Mouse (Mus musculus): ENCODE measurements around the gene Lhfpl2. TPM values are rescaled to one million over a fixed set of nuclear protein-coding genes. Genes with fewer than 3 reads are reported as not detected.

Lhfpl2 gene
- polyA plus RNA-seq (2012; ENCODE audit: low replicate concordance), result 5.8 and 6.8 TPM in 2 replicates

DNA sequence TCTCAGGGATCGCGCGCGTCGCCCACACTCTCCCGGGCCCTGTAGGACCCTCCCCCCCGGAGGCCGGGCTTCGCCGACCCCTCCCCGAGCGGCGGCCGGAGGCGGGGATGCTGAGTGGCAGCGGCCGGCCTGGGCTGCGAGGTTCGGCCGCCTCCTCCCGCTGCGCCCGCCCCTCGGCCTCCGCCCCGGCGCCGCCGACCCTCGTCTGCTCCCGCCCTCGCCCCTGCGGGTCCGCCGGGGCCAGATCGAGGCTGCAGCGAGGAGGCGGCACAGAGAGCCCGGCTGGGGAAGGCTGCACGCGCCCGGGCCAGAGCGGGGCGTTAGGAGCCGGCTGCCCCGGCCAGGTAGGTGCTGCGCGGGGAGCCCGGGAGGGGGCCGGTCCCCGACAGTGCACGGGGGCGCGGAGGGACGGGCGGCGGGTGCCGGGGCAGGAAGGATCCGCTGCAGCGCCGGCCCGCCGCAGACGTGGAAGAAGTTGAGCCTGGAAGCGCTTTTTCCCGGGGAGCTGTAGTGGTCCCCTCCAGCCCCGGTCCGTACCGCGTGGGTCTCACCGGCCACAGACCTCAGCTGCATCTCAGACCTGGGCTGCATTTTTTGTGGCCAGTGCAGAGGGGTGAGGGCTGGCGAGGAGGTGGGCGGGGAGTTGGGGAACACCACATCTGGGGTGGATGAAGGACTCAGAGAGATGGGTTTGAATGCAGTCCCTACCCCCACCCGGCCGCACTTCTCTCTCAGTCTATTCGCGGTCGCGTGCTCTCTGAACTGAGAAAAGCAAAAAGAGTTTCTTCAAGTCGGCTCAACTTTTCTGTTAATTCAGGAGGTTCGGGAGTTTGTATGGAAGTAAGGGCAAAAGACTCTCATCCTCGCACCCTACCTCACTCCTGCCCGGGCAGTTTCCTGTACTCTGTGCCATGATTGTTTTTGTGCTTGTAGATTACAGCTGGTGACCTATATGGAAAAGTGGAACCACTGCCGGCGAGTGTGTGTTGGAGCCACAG is at the start of gene Lhfpl2:
Gene Lhfpl2, plus strand, starts transcription at position 234 of the 998 bp plus-strand sequence.

Other genes starting within 250 kb of the Lhfpl2 start
- 1.8 and 2.7 TPM in 2 replicates for gene Scamp1, start 228.1 kb downstream of the Lhfpl2 start, polyA plus RNA-seq (2012; ENCODE audit: low replicate concordance)

Measured in leukemia stem cell, adult 10-12 weeks (primary cell).